Mouse (Mus musculus): ENCODE results near the gene Arap1.

Arap1 gene

DNA sequence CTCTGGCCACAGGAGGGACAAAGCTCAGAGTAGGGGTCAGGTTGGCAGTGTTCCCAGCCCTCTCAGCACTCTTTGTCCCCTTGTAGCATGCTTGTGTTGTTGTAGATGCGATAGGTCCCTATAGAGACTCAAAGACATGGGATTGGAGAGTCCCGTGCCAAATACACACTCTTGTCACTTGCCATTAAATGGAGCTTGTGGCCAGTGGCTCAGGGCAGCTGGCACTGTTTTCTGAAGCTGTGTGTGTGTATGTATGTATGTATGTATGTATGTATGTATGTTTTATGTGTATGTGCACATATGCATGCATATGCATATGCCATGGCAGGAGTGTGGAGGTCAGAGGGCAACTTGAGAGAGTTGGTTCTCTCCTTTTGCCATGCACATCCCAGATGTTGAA lies 20.1 kb upstream of the Arap1 start:
- no peak for DNase-seq

DNA sequence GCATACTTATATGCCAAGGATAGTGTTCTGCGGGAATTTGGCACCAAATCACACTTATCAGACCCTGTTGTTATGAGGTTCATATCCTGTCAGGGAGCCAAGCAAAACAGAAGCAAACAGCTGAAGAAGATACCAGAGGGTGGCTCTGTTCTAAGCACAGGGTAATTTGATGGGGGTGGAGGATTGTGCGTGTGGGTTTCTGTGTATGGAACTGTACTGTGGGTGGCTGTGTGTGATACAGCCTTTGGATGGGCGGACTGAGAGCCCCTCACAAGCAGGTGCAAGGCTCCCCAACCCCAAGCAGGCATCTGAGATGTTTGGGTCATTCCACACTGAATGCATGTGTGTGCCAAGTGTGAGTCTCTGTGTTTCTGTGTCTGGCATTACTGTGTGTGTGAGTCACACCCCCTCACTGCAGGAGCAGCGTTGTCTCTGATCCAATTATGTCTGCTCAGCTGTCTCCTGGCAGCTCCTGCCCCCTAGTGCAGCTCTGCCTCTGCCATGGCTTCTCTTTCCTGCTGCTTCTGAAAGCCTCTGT lies 19.2 kb upstream of the Arap1 start:
- DNase-seq: peak; percentile 84

DNA sequence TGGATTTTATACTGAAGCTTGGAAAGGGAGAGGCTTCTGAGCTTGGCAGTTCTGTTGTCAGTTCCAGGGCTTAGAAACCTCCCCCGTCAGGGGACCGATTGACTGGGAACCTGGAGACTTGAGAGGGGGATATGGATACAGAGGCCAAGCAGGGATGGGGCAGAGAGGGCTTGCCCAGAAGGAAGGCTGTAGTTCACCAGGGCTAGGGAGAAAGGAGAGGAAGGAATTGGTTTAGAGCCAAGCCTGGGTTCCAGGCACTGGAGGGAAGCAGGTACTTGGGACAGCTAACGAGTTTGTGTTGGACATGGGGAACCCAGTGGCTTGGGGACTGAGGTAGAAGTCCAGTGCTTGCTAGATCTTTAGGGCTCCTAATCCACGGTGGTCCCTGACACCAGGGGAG lies 18.3 kb upstream of the Arap1 start:
- DNase-seq: no peak

DNA sequence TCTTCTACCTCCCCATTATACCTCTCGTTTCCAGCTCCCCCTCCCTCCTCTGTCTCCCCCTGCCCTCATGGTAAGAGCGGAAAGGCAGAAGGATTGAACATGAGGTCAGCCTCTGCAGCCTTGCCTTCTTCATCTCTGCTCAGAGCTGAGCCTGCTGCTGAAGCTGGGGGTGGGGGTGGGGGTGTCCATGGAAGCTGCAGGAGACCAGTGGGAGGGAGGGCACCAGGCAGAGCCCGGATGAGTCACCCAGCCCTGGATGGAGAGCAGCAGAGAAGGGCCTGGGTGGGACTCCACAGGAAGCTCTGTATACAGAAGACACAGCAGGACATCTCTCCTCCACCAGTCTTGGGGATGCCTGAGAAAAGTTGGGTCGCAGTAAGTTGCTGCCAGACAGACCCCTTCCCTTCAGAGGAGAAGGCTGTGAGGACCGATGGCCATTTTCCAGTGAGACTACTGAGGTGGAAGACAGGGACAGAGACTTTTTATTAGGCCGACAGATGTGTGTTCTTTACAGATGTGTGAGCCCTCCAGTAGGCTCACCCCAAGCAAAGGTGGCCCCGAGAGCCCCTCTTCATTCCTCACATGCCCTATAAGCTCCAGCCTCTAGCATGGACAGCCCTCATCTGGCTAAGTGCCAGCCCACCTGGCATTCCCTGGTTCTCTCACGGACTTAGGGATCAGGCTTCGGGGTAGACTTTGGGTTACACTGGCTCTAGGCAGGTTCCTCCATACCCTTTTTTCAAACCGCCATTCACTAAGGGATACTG lies 17.6 kb upstream of the Arap1 start:
- no peak for DNase-seq

DNA sequence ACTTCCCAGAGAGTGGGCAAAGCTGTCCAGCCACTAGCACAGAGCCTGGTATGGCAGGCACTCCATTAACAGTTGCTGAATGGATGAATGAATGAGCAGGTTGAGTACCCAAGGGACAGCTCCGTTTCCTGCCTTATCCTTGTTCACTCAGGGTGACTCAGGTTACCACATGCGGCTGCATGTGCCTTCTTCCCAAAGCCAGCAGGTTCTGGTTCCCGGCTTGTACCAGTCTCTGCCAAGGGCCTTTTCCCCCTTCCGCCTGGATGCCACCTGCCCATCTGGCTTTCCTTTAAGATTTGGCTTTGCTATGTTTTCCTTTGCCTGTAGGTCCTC lies 17.1 kb upstream of the Arap1 start:
- DNase-seq: no peak

DNA sequence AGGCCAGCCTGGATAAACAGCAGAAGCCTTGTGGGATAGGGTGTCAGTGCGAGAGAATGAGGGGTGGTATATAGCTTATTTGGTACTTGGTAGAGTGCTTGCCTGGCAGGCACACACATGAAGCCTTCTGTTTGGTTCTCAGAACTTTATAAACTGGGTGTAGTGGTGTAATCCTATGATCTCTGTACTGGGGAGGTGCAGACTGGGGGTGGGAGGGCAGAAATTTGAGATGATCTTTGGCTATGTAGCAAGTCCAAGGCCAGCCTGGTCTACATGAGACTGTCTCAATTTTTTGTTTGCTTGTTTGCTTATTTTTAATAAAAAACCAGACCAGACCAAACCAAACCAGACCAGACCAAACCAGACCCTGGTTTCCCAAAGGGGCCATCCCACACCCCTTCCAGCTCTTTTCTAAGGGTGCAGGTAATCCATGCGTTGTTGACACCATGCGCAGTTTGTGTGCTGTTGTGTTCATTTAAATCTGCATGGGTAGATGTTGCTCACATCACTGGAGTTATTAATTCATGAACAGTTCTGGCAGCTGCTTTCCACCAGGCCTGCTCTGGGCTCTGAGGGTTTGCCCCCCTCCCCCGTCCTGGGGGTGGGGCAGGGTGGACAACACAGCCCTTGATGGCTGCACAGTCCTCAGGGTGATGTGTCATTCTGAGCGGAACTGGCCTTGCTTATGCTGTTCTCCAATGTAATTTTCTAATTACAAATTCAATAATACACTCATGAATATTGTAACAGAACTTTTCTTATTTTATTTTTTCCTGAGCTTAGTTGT lies 15.6 kb upstream of the Arap1 start:
- no peak for DNase-seq

DNA sequence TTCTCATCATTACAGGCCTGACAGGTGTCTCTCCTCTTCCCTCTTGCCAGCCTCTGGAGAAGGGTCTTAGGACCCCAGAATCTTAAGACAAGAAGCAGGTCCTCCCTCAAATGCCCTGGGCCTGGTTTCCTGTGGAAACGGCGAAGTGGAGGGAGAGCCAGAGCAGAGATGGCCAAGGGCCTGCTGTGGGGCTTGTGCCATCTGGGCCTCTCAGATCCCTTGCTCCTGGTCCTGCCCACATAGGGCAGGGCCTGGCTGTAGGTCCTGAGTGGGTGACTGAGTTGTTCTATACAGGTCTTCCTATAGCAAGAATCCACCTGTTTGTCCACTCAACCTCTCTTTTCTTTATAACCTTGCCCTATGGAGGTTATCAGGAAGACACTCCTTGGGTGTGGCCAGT lies 12.6 kb upstream of the Arap1 start:
- no peak for DNase-seq

DNA sequence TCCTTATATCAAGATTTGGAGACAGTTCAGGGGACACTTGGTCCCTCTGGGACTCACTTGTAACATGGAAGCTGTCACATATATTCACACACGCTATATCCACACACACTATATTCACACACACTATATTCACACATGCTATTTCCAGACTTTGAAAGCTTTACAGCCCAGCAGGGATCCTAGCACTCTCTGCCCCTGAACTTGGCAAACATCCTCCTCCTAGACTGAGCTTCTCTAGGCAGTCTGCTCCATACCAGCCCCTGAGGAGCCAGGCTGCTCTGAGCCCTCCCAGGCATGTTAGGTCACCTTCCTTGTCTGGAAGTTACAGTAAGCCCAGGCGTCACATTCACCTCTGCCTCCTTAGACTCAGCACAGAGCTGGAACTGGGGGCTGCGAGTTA lies 11.2 kb upstream of the Arap1 start:
- no peak for DNase-seq

DNA sequence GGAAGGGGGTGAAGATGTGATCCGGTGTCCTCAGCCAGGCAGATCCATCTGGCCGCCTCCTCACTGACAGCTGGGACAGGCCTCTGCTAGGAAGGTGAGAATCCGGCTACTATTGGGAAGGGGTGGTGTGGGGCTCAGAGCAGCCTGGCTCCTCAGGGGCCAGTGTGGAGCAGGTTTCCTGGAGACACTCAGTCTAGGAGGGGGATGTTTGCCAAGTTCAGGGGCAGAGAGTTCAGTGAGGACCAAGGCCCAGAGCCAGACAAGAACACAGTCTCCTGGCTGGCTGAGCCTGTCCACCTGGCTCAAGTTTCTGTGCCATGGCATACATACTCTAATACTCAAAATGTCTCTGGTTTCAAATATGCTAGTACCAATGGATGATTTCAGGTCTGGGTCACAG lies 10.5 kb upstream of the Arap1 start:
- DNase-seq: no peak

DNA sequence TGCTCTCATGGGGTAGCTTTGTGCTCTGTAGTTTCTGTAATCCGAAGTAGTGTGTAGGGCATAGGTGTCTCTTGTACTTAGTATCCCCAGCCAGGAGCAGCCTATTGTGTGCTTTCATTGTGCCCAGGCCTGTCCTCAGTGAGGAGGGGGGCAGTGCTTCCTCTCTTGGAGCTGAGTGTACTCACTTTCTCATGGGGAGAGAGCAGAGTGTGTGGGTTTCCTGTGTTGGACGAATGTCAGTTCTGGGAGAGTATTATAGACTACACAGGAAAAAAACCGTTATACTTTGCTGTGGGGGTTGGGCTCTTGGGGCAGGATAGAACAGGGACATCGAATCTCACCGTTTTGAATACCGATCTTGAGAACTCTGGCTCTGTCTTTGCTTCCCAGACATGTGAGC lies 6.5 kb upstream of the Arap1 start:
- DNase-seq: no peak

DNA sequence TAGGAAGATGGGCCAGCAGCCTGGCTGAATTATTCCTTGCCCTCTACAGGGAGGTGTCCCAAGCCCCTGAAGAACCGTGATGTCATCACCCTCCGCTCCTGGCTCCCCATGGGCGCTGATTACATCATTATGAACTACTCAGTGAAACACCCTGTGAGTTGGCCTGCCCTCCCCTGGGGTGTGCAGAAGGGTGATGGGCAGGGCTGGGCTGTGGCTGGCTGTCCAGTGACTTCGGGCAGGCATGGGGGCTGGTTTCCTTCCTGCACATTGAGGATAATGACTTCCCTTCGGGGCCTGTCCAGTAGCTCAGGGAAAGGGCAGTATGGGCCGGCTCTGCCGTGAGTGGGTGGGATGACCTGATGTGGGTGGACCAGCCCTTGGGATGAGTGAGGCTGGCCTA lies 4.7 kb upstream of the Arap1 start:
- no peak for DNase-seq

DNA sequence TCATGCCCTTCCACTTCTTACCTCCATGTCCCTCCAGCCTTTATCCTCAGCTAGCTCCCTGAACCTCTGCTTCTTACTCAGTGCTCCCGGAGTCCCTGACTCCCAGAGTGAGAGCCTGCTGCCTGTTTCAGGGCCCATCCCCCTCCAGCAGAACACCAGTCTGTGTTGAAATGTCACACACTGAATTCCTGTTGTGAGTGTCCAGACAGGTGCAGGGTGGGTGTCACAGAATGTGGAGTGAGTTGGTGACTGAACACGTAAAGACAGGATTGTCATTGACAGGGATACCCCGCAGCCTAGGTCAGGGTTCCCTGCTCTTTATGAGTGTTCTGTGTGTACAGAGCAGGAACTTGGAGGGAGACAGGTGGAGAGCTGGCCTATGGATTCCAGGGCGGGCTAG lies 3.0 kb upstream of the Arap1 start:
- no peak for DNase-seq

DNA sequence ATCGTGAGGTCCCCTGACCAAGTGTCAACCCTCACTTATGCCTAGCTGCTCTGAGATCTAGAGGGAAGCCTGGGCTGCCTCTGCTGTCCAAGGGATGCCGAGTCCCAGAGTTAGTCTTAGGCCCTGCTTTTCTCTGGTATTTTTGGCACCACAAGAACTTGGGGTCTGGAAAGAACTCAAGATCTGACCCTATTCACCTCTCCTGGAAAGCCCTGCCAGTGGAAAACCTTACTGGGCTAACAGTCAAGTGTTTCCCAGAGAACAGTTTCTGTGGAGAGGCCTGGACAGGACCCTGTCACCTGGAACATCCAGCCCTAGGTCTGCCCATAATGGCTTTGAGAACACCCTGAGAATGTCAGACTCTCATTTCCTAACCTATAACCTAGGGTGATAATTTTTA lies 876 bp upstream of the Arap1 start:
- no peak for DNase-seq

DNA sequence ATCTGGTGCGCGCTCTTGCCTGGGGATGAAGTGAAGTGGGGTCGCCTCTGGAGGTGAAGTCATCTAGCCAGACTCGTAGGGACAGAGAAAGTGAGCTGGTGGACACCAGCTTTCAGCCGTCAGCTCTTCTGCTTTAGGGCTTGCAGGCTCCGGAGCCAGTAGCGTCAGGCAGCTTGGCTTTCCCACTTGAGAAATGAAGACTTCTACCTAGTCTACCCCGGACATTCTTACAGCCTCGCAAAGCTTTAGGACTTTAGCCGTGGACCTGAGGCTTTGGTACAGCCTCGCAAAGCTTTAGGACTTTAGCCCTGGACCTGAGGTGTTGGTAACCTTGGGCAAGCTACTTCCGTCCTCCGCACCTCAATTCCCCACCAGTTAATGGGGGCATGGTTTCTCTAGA lies 445 bp downstream of the Arap1 start:
- no peak for DNase-seq

DNA sequence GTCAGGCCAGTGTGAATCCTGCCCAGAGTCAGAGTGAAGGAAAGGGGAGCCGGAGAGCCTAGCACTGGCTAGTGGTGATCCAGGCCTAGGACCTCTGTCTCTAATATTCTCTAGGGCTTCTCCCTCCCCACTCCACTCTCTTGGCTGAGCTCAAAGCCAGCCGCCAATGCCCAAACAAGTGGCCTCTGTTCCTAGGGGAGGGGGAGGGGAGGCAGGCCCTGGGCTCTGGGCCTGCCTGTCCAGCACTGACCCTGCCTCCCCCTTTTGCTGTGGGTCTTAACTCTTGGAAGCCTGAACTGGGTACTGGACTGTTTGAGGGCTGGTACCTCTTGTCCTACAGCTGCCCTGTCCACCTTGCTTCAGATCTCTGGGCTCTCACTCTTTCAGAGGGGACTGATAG lies 2.0 kb downstream of the Arap1 start:
- peak; percentile 67 for DNase-seq

DNA sequence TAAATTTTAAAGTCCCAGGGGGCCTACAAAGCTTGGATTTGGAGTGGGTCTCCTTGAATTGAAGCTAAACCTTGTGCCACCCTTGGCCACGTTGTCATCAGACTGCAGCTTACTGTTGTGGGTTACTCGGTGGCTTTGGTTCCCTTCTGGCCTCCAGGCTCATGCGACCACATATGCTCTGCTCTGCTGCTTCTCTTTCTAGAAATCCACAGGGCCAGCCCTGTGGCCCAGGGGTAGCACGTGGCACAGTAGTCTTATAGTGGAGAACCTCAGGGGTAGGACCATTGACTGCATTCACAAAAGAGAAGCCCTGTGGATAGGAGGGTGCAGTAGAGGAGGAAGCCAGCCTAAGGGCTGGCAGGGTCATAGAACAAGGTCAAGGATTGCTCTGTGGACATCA lies 4.5 kb downstream of the Arap1 start:
- DNase-seq: no peak

DNA sequence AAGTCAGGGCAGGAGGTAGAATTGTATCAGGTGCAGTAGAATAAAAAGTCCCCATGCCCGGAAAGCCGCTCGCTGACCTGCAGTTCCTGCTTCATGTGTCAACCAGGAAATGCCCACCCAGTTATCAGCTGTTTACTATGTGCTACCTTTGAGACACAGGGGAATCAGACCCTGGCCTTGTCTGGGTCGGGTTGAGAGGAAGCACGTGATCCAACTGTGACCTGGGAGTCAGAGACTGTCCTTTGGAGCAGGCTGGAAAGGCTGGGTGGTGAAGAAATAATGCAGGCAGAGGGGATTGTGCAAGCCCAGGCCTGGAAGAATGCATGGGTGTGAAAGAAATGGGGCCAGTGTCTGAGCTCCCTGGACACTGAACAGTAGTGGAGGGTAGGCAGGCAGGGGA lies 6.6 kb downstream of the Arap1 start:
- no peak for DNase-seq

DNA sequence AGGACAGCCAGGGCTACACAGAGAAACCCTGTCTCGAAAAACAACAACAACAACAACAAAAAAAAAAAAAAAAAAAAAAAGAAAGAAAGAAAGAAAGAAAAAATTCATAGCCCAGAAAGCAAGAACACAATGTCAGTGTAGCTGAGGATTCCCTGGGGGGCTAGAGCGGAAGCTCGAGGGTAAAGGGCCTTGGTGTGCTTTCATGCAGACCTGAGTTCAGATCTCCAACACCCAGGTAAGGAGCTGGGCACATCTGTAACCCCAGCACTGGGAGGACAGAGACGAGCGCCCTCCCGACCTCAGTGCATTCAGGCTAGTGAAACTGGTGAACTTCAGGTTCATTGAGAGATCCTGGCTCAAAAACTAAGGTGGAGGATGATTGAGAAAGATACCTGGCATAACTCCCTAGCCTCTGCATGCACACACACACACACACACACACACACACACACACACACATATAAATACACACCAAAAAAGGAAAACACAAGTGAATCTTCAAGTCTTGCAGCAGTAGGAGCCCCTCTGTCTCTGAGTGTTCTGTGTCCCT lies 7.8 kb downstream of the Arap1 start:
- no peak for DNase-seq

DNA sequence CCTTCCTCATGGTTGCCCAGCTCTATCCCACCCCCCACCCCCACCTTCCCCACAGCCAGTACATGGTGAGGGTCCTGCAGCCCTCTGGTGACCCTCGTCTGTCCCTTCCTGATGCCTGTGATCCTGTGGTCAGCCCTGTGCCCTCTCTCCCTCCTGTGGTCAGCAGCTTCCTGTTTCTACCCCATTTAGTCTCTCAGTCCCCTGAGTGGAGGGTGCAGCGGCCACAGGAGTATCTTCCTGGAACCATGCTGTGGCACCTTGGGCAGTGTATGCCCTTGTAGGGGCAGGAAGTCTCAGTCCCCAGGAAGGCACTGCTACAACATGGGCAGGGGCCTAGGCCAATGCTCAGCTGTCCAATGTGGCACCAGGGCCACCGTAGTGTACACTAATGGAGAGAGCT lies 9.0 kb downstream of the Arap1 start:
- DNase-seq: no peak

DNA sequence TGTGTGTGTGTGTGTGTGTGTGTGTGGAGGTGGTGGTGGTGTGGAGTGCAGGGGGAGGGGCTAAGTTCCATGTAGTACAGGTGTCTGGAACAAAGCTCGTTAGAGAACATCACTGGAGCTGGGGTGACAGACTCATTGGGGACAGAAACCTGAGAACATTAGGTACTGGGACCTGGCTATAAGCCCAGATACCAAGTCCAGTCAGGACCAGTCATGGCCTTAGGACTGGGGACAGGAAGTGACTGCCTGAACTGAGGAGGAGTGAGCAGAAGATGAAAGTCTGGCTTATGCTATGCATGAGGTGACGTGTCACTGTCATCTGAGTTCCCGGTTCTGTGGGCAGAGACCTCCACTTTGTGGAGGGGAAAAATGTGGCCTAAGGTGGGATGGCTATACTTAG lies 12.5 kb downstream of the Arap1 start:
- no peak for DNase-seq

DNA sequence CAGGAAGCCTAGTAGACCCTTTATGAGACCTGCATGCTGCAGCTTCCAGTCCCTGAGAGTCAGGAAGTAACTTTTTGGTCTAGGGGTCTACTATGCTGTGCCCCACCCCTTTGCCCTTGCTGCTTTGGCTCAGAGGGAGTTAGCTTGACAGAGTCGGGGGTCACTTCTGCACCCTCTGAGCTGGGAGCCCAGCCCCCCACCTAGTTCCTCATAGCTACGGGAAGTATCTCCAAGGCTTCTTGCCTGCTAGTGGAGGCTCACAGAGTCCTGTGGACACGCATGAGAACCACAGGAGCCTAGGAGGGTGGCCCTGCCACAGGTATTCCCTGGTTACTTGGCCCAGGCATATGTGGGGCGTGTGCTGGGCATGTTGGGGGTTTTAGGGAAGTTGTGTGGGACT lies 13.2 kb downstream of the Arap1 start:
- DNase-seq: no peak

DNA sequence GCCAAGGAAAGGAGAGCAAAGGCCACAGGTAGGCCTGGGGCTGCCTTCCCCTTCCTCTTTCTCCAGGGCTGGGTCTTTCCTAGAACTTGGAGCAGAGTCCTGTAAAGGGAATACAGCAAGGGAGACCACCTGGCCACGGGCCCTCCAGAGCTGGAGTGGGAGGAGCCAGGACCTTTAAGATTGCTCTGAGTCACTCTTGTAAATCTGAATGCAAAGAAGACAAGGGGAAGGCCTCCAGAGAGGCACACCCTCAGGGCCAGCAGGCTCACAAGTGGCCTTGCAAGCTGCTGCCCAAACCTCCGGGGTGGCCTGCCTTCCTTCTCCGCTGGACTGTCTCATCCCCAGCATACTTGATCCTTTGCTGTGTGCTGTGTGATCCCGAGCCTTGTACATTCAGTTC lies 13.9 kb downstream of the Arap1 start:
- no peak for DNase-seq

DNA sequence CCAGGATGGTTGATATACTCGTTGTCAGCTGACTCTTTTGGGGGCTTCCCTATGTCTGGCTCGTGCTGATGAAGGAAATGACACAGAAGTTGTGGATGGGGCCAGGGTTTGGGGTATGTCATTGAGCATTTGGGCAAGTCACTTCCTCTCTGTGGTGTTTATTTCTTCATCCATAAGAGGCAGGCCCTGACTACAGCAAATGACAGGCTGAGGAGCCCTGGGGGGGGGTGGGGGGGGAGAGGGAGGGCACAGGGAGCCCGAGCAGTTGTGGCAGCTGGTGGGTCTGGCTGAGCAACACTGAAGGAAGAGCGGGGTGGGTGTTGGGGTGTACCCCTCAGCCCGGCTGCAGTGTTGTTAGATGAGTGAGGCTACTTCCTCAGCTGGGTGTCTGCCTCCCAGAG lies 14.9 kb downstream of the Arap1 start:
- no peak for DNase-seq

DNA sequence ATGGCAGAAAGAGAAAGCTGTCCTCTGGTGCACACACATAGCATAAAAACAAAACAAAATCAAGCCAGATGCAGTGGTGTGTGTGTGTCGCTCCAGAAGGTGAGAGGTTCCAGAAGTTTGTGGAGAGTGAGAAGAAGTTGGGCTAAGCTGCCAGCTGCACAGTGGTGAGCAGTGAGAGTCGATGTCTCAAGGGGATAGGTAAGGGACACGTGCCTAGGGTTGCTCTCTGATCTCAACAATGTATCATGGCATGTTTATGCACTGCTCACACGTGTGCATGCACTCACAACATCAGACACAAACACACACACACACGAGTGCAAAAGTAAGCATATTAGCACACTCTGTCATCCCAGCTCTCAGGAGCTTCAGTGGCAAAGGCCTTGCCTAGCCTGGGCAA lies 16.0 kb downstream of the Arap1 start:
- DNase-seq: no peak

Data from right cerebral cortex, adult 18-20 months (tissue).